Mouse (Mus musculus) liver, embryonic 14.5 days (tissue): ENCODE measurements around the gene Efr3b. TPM values are rescaled to one million over a fixed set of nuclear protein-coding genes. Genes with fewer than 3 reads are reported as not detected.
A peak's percentile ranks its signal among the peaks of the same experiment; 100 is the strongest.

Experiments
- ATAC-seq: fragments of 200-750 bp; cut with Nextera tagmentation; 2 replicates; pipeline ENCODE4 v1.8.0; 2017; ENCODE audit warnings: moderate number of reproducible peaks, mild to moderate bottlenecking, moderate library complexity; ENCODE audit not compliant: insufficient read depth
- DNase-seq, 3 experiments: peaks; one replicate each; pipeline ENCODE4 v3.0.0-alpha.2; 2012 to 2013; ENCODE audit warnings: low read depth in 3 of 3, low spot score in 3 of 3
- H3K27ac ChIP-seq: fragments of 300-500 bp; sonication (generic); 2 replicates; pipeline ENCODE4 v1.5.1; 2014; ENCODE audit warnings: moderate library complexity, mild to moderate bottlenecking, control low read depth, inconsistent platforms
- H3K27me3 ChIP-seq: fragments of 300-500 bp; sonication (generic); 2 replicates; pipeline ENCODE4 v1.6.1; 2014; ENCODE audit warnings: mild to moderate bottlenecking, low read length, moderate library complexity; ENCODE audit not compliant: control insufficient read depth, insufficient read depth
- H3K36me3 ChIP-seq: fragments of 300-500 bp; sonication (generic); replicated peaks from 2 replicates; pipeline ENCODE4 v1.6.1; 2014; ENCODE audit warnings: low read depth; ENCODE audit not compliant: control insufficient read depth, insufficient read depth
- H3K4me1 ChIP-seq, 2 experiments: fragments of 200-500 bp in 1 of 2; fragments of 300-500 bp in 1 of 2; sonication (generic) in 1 of 2; replicated peaks; 2 replicates each; pipeline ENCODE4 v1.6.1; 2012 to 2014; ENCODE audit warnings: antibody characterized with exemption in 1 of 2, inconsistent platforms in 1 of 2, low read length in 1 of 2; ENCODE audit not compliant: control insufficient read depth in 2 of 2, insufficient read depth in 2 of 2
- H3K4me2 ChIP-seq: fragments of 300-500 bp; sonication (generic); 2 replicates; pipeline ENCODE4 v1.6.1; 2014; ENCODE audit warnings: low read depth, mild to moderate bottlenecking, control low read depth, moderate library complexity
- H3K4me3 ChIP-seq, 2 experiments: fragments of 200-500 bp in 1 of 2; fragments of 300-500 bp in 1 of 2; sonication (generic) in 1 of 2; 2 replicates each; pipeline ENCODE4 v1.5.1; 2012 to 2014; ENCODE audit warnings: low read depth in 2 of 2, low read length in 2 of 2, mild to moderate bottlenecking in 2 of 2, control low read depth in 1 of 2, inconsistent platforms in 1 of 2, moderate library complexity in 1 of 2; ENCODE audit not compliant: insufficient read depth in 1 of 2
- H3K9ac ChIP-seq: fragments of 300-500 bp; sonication (generic); replicated peaks from 2 replicates; pipeline ENCODE4 v1.6.1; 2014; ENCODE audit warnings: mild to moderate bottlenecking, control low read depth, moderate library complexity
- H3K9me3 ChIP-seq: fragments of 300-500 bp; sonication (generic); 2 replicates; pipeline ENCODE4 v1.6.1; 2016; ENCODE audit warnings: low read length, mixed read lengths; ENCODE audit not compliant: control insufficient read depth
- CTCF ChIP-seq: IDR thresholded peaks from 2 replicates; pipeline ENCODE4 v1.5.1; 2016; ENCODE audit warnings: antibody characterized with exemption, low read depth, control low read depth
- WGBS: fragments of 180-500 bp; shearing (Covaris S2); extraction: QIAGEN DNeasy Blood & Tissue Kit; methylation state at CpG from one replicate; pipeline ENCODE4 v1.1.7; 2014; ENCODE audit not compliant: insufficient replicate concordance; 5-methylcytosine and 5-hydroxymethylcytosine counted together
- polyA plus RNA-seq, 2 experiments: library from polyadenylated mRNA; depleted of rRNA in 1 of 2; stranded (reverse) in 1 of 2; unstranded in 1 of 2; fragments of >200 nt; fragmentation: Nextera tagmentation in 1 of 2; extraction: Ambion mirVana in 1 of 2; gene quantifications; 2 replicates each; pipeline versions ENCODE4 v1.2.1 to v1.2.3; 2012 to 2014

The Efr3b gene
- polyA plus RNA-seq, 2 experiments: 0.05 to 0.10 TPM

GRCm38 (mm10) chr12:3915852-3916251 lies 122.9 kb downstream of the Efr3b start:
- H3K27ac ChIP-seq: no peak overlapping the region
- peaks cover 0 to 2% of the 10 kb centered on the region in 2 experiments; a peak in 1 of 4 replicates for H3K4me1 ChIP-seq
- H3K36me3 ChIP-seq: no peaks in the 10 kb centered on the region
- H3K4me3 ChIP-seq: no peak overlapping the region
- ATAC-seq (0 out of 2 replicates have a peak, but pooled peaks have one; percentile 23), DNase-seq (no peak)
- 70% methylated on average over 3 of the region's 3 CpGs for WGBS
- no peak overlapping the region for H3K4me2 ChIP-seq
- H3K9ac ChIP-seq: no peak overlapping the region
- H3K27me3 ChIP-seq: no peaks in the 10 kb centered on the region
- no peak for TF ChIP-seq CTCF
- no peaks in the 10 kb centered on the region for H3K9me3 ChIP-seq

Other genes with a start within 250 kb of the Efr3b start
- gene Dnmt3a, start 232.9 kb downstream of the Efr3b start, polyA plus RNA-seq (2012; rRNA removed): 5.2 and 5.3 TPM in 2 replicates
- 12.8 and 14.1 TPM in 2 replicates for gene Dnmt3a, start 232.9 kb downstream of the Efr3b start, polyA plus RNA-seq (2014; fragmentation: Nextera tagmentation; extraction: Ambion mirVana)
- gene Pomc, start 84.0 kb downstream of the Efr3b start, polyA plus RNA-seq (2012; rRNA removed): 0.15 and 0.28 TPM in 2 replicates
- 0.33 and 0.50 TPM in 2 replicates for gene Pomc, start 84.0 kb downstream of the Efr3b start, polyA plus RNA-seq (2014; fragmentation: Nextera tagmentation; extraction: Ambion mirVana)
- gene Dnajc27, start 43.7 kb upstream of the Efr3b start, polyA plus RNA-seq (2012; rRNA removed): 1.5 and 1.8 TPM in 2 replicates
- 1.2 and 1.7 TPM in 2 replicates for gene Dnajc27, start 43.7 kb upstream of the Efr3b start, polyA plus RNA-seq (2014; fragmentation: Nextera tagmentation; extraction: Ambion mirVana)
- gene Adcy3, start 94.2 kb upstream of the Efr3b start, polyA plus RNA-seq (2012; rRNA removed): 0.34 and 0.42 TPM in 2 replicates
- 0.18 and 0.40 TPM in 2 replicates for gene Adcy3, start 94.2 kb upstream of the Efr3b start, polyA plus RNA-seq (2014; fragmentation: Nextera tagmentation; extraction: Ambion mirVana)
- 1.8 TPM in 2 replicates for gene Ptrhd1, start 195.1 kb upstream of the Efr3b start, polyA plus RNA-seq (2012; rRNA removed)
- gene Ptrhd1, start 195.1 kb upstream of the Efr3b start, polyA plus RNA-seq (2014; fragmentation: Nextera tagmentation; extraction: Ambion mirVana): 3.1 and 3.2 TPM in 2 replicates
- gene Cenpo, start 195.4 kb upstream of the Efr3b start, polyA plus RNA-seq (2012; rRNA removed): 8.5 and 10.5 TPM in 2 replicates
- 9.4 and 10.9 TPM in 2 replicates for gene Cenpo, start 195.4 kb upstream of the Efr3b start, polyA plus RNA-seq (2014; fragmentation: Nextera tagmentation; extraction: Ambion mirVana)